Mouse (Mus musculus) kidney, postnatal 0 days (tissue): ENCODE data around the gene Sdc1. TPM values are rescaled to one million over a fixed set of nuclear protein-coding genes. Genes with fewer than 3 reads are reported as not detected.
A peak's percentile ranks its signal among the peaks of the same experiment; 100 is the strongest.

Source experiments
- ATAC-seq: fragments of 200-750 bp; cut with Nextera tagmentation; replicated peaks from 2 replicates; pipeline ENCODE4 v1.8.0; 2017; ENCODE audit warnings: low read depth, moderate number of reproducible peaks, moderate TSS enrichment, moderate library complexity; ENCODE audit not compliant: low FRiP score
- DNase-seq: peaks from one replicate; pipeline ENCODE4 v3.0.0-alpha.2; 2016; ENCODE audit warnings: low spot score
- H3K27ac ChIP-seq: fragments of 300-500 bp; sonication (generic); 2 replicates; pipeline ENCODE4 v1.5.1; 2014; ENCODE audit warnings: mild to moderate bottlenecking
- H3K27me3 ChIP-seq: fragments of 300-500 bp; sonication (generic); 2 replicates; pipeline ENCODE4 v1.6.1; 2014; ENCODE audit warnings: low read length, mixed read lengths; ENCODE audit not compliant: insufficient read depth
- H3K36me3 ChIP-seq: fragments of 300-500 bp; sonication (generic); 2 replicates; pipeline ENCODE4 v1.6.1; 2014; ENCODE audit warnings: low read length, mixed read lengths; ENCODE audit not compliant: insufficient read depth
- H3K4me1 ChIP-seq: fragments of 300-500 bp; sonication (generic); replicated peaks from 2 replicates; pipeline ENCODE4 v1.6.1; 2014; ENCODE audit warnings: antibody characterized with exemption, low read length, mixed read lengths; ENCODE audit not compliant: insufficient read depth
- H3K4me2 ChIP-seq: fragments of 300-500 bp; sonication (generic); 2 replicates; pipeline ENCODE4 v1.6.1; 2014; ENCODE audit warnings: mild to moderate bottlenecking, low read length, moderate library complexity, mixed read lengths
- H3K4me3 ChIP-seq: fragments of 300-500 bp; sonication (generic); replicated peaks from 2 replicates; pipeline ENCODE4 v1.5.1; 2014; ENCODE audit warnings: low read depth, low read length
- H3K9ac ChIP-seq: fragments of 300-500 bp; sonication (generic); 2 replicates; pipeline ENCODE4 v1.6.1; 2014; ENCODE audit warnings: low read depth, low read length
- H3K9me3 ChIP-seq: fragments of 300-500 bp; sonication (generic); replicated peaks from 2 replicates; pipeline ENCODE4 v1.6.1; 2016; ENCODE audit warnings: low read length, inconsistent platforms, mixed read lengths
- CTCF ChIP-seq: IDR thresholded peaks from 2 replicates; pipeline ENCODE4 v1.5.1; 2016; ENCODE audit warnings: antibody characterized with exemption, low read depth, mild to moderate bottlenecking, moderate library complexity
- WGBS: fragments of 180-500 bp; shearing (Covaris S2); extraction: QIAGEN DNeasy Blood & Tissue Kit; methylation state at CpG from one replicate; pipeline ENCODE4 v1.1.7; 2014; 5-methylcytosine and 5-hydroxymethylcytosine counted together
- polyA plus RNA-seq: library from polyadenylated mRNA; unstranded; fragments of >200 nt; fragmentation: Nextera tagmentation; extraction: Ambion mirVana; gene quantifications from 2 replicates; pipeline ENCODE4 v1.2.1, GENCODE M21; 2015

Sdc1 gene
- 39.0 and 41.9 TPM in 2 replicates for polyA plus RNA-seq

GRCm38 (mm10) chr12:8770946-8771843 lies at the start of gene Sdc1:
Sdc1 (plus strand) TSS chr12:8771323.
- H3K9me3 ChIP-seq = no peaks in the 10 kb centered on the region
- TF ChIP-seq CTCF = peak; percentile 55
- peak within 1 kb of the TSS; percentile 68 for H3K9ac ChIP-seq
- ATAC-seq = peak; percentile 92
- peak; percentile 87 for DNase-seq
- H3K4me2 ChIP-seq = peak within 1 kb of the TSS; percentile 100
- no peaks in the 10 kb centered on the region for H3K27me3 ChIP-seq
- no peaks in the 10 kb centered on the region for H3K36me3 ChIP-seq
- H3K27ac ChIP-seq = peak within 1 kb of the TSS; percentile 77
- peak within 1 kb of the TSS; percentile 76 for H3K4me3 ChIP-seq
- WGBS = under 1% methylated on average over 59 of the region's 67 CpGs
- 0 out of 2 replicates have a peak, but pooled peaks cover 3% of the 10 kb centered on the region for H3K4me1 ChIP-seq

DNA sequence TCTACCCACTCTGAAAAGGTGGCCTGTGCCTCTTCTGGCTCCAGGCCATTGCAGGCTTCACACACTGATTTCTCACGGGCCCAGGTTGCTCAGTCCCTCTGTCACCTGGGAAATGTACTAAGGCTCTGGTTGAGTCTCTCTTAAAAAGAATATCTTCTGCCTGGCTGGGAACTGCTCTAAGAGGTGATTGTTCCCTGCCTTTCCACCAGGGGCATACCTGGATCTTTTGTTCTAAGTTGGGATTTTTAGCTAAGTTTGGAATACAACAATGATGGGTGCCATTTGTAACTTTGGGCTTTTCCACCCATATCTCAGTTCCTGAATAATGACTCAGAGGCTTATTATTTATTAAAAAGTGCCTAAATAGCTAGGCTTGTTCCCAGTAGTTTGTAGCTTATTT lies 44.2 kb upstream of the Sdc1 start:
- no peaks in the 10 kb centered on the region for H3K9me3 ChIP-seq
- no peak overlapping the region for H3K4me2 ChIP-seq
- ATAC-seq (no peak), DNase-seq (peak; percentile 14)
- no peak overlapping the region for H3K27ac ChIP-seq
- peak; percentile 48; the same call in 1 of the 2 replicates for TF ChIP-seq CTCF
- H3K9ac ChIP-seq = no peak overlapping the region
- no peaks in the 10 kb centered on the region for H3K4me1 ChIP-seq
- H3K4me3 ChIP-seq = no peak overlapping the region
- 53% methylated on average over 1 of the region's 1 CpGs for WGBS
- H3K27me3 ChIP-seq = no peaks in the 10 kb centered on the region
- H3K36me3 ChIP-seq = peaks cover 37% of the 10 kb centered on the region

- ATAC-seq (no peak), DNase-seq (no peak)
- H3K4me2 ChIP-seq = no peak overlapping the region
- H3K27ac ChIP-seq = no peak overlapping the region
- no peak for TF ChIP-seq CTCF
- no peak overlapping the region for H3K4me3 ChIP-seq
- 70% methylated on average over 2 of the region's 2 CpGs for WGBS
- H3K9me3 ChIP-seq = no peaks in the 10 kb centered on the region
- peaks cover 31% of the 10 kb centered on the region for H3K36me3 ChIP-seq
- no peaks in the 10 kb centered on the region for H3K27me3 ChIP-seq
- H3K4me1 ChIP-seq = no peaks in the 10 kb centered on the region
- H3K9ac ChIP-seq = no peak overlapping the region
These were observed 42.4 kb upstream of the Sdc1 start for GRCm38 (mm10) chr12:8728739-8729138.

GRCm38 (mm10) chr12:8753654-8754053 lies 17.5 kb upstream of the Sdc1 start:
- no peak for TF ChIP-seq CTCF
- ATAC-seq (no peak), DNase-seq (no peak)
- no peak overlapping the region for H3K4me3 ChIP-seq
- no peaks in the 10 kb centered on the region for H3K9me3 ChIP-seq
- H3K36me3 ChIP-seq = peaks cover 19% of the 10 kb centered on the region
- H3K27ac ChIP-seq = no peak overlapping the region
- no peak overlapping the region for H3K4me2 ChIP-seq
- H3K9ac ChIP-seq = no peak overlapping the region
- 94% methylated on average over 2 of the region's 2 CpGs for WGBS
- no peaks in the 10 kb centered on the region for H3K4me1 ChIP-seq
- no peaks in the 10 kb centered on the region for H3K27me3 ChIP-seq

- H3K36me3 ChIP-seq = peaks cover 14% of the 10 kb centered on the region
- no peak overlapping the region for H3K4me3 ChIP-seq
- no peaks in the 10 kb centered on the region for H3K4me1 ChIP-seq
- 84% methylated on average over 4 of the region's 4 CpGs for WGBS
- no peaks in the 10 kb centered on the region for H3K9me3 ChIP-seq
- ATAC-seq (no peak), DNase-seq (no peak)
- TF ChIP-seq CTCF = no peak
- no peak overlapping the region for H3K4me2 ChIP-seq
- no peak overlapping the region for H3K9ac ChIP-seq
- no peaks in the 10 kb centered on the region for H3K27me3 ChIP-seq
- no peak overlapping the region for H3K27ac ChIP-seq
These were observed 17.0 kb upstream of the Sdc1 start for GRCm38 (mm10) chr12:8754116-8754515.

GRCm38 (mm10) chr12:8758029-8758428 lies 13.1 kb upstream of the Sdc1 start:
- ATAC-seq = no peak
- Histone ChIP-seq H3K9me3 (no peaks in the 10 kb centered on the region), H3K9ac (no peak overlapping the region), H3K36me3 (0 out of 2 replicates have a peak, but pooled peaks cover 6% of the 10 kb centered on the region), H3K27me3 (no peaks in the 10 kb centered on the region), H3K4me3 (no peak overlapping the region), H3K27ac (no peak overlapping the region), H3K4me1 (no peaks in the 10 kb centered on the region), H3K4me2 (no peak overlapping the region)
- WGBS = 95% methylated on average over 3 of the region's 3 CpGs
- DNase-seq = no peak
- TF ChIP-seq CTCF = peak; percentile 33; the same call in 1 of the 2 replicates
